Comparison of ENCODE assay signal across 11 mouse cellular contexts in genomic region chr13:16016506-16016905, GRCm38 (mm10). TPM values are rescaled to one million over a fixed set of nuclear protein-coding genes. Genes with fewer than 3 reads are reported as not detected.
DNase-seq lines count a peak whose midpoint lies in the region; ATAC-seq and TF ChIP-seq lines count a peak whose summit lies in the region.
"Had no signal": no experiment of that assay in that cellular context is flagged by ENCODE, and none has a peak within 500 bp of the region (broad histone marks: within the 10 kb centered on the region; RNA-seq: fewer than 3 reads in every experiment).

No protein-coding gene starts in this region.

- H3K36me3 ChIP-seq in hindbrain, embryonic 10.5 days: no peaks in the 10 kb centered on the region
- H3K36me3 ChIP-seq in hindbrain, embryonic 16.5 days (ENCODE audit: control insufficient read depth, insufficient read depth, low read length): no peaks in the 10 kb centered on the region
- H3K36me3 ChIP-seq: liver, embryonic 12.5 days had no signal

- peak overlapping the region; percentile 51; the same call in 1 of the 2 replicates for H3K4me3 ChIP-seq in hindbrain, embryonic 10.5 days
- H3K4me3 ChIP-seq in hindbrain, embryonic 16.5 days (ENCODE audit: low read length): no peak overlapping the region
- peak overlapping the region; percentile 68 for H3K4me3 ChIP-seq in embryonic fibroblast, embryonic 13.5 days (ENCODE audit: insufficient read depth, low read length)

- peaks cover 72% of the 10 kb centered on the region for H3K27me3 ChIP-seq in hindbrain, embryonic 10.5 days (ENCODE audit: insufficient read depth, poor library complexity, severe bottlenecking)
- peaks cover 2% of the 10 kb centered on the region; the same call in 1 of the 2 replicates for H3K27me3 ChIP-seq in hindbrain, embryonic 16.5 days (replicated peaks; ENCODE audit: control insufficient read depth, insufficient read depth, low read length)

- H3K9me3 ChIP-seq in hindbrain, embryonic 10.5 days: no peaks in the 10 kb centered on the region
- H3K9me3 ChIP-seq in hindbrain, embryonic 16.5 days (ENCODE audit: control insufficient read depth, low read length): no peaks in the 10 kb centered on the region
- H3K9me3 ChIP-seq: liver, embryonic 12.5 days had no signal

- TF ChIP-seq CTCF in embryonic fibroblast, embryonic 13.5 days (IDR thresholded peaks at IDR 0.05; ENCODE audit: borderline replicate concordance, insufficient read depth, low read length): no peak

- peak; percentile 27 for DNase-seq in embryo, embryonic 11 days
- DNase-seq in embryo, embryonic 9.5 days (ENCODE audit: extremely low spot score): no peak
- no peak for DNase-seq in hindbrain, embryonic 10.5 days (ENCODE audit: low spot score)
- DNase-seq in Muller cell, postnatal 12 days (ENCODE audit: inconsistent ontology term): peak; percentile 74
- DNase-seq: cerebellum, adult 9-10 months; kidney, postnatal 36 days had no signal

- 0% methylated on average over 2 of the region's 2 CpGs for WGBS in hindbrain, embryonic 10.5 days
- 0% methylated on average over 1 of the region's 2 CpGs for WGBS in hindbrain, embryonic 16.5 days

- peaks cover 32% of the 10 kb centered on the region for H3K4me1 ChIP-seq in hindbrain, embryonic 10.5 days (replicated peaks)
- peaks cover 15% of the 10 kb centered on the region; the same call in 1 of the 2 replicates for H3K4me1 ChIP-seq in hindbrain, embryonic 16.5 days (ENCODE audit: control insufficient read depth, insufficient read depth, low read depth, low read length)
- no peaks in the 10 kb centered on the region; the same call in 1 of the 2 replicates for H3K4me1 ChIP-seq in embryonic fibroblast, embryonic 13.5 days (ENCODE audit: control insufficient read depth, insufficient read depth, low read length)
- H3K4me1 ChIP-seq: liver, embryonic 12.5 days had no signal

- no peak overlapping the region for H3K27ac ChIP-seq in hindbrain, embryonic 10.5 days
- no peak overlapping the region for H3K27ac ChIP-seq in hindbrain, embryonic 16.5 days (ENCODE audit: low read depth, low read length)
- peak overlapping the region; percentile 82 for H3K27ac ChIP-seq in embryonic fibroblast, embryonic 13.5 days (ENCODE audit: insufficient read depth, low read length)
- H3K27ac ChIP-seq: liver, embryonic 12.5 days had no signal

- peak; percentile 62; the same call in 1 of the 2 replicates for TF ChIP-seq POLR2A in embryonic fibroblast, embryonic 13.5 days (IDR thresholded peaks at IDR 0.05; ENCODE audit: low read depth, low read length)

- H3K4me2 ChIP-seq in hindbrain, embryonic 16.5 days (ENCODE audit: low read length): no peak overlapping the region

- no peak overlapping the region for H3K9ac ChIP-seq in hindbrain, embryonic 16.5 days (ENCODE audit: low read depth, low read length)
- H3K9ac ChIP-seq: liver, embryonic 12.5 days had no signal

- no peak for ATAC-seq in hindbrain, embryonic 16.5 days
- ATAC-seq in activated CD4-positive, CD25-positive, alpha-beta regulatory T cell, adult 4 months: no peak
- no peak for ATAC-seq in inflammation-experienced regulatory T-cells, adult 6 months
- ATAC-seq: liver, embryonic 12.5 days had no signal

RNA-seq across cellular contexts. Expression of gene Inhba, which starts 4.9 kb away (rescaled TPM):
- polyA plus RNA-seq in hindbrain, embryonic 10.5 days (2016; fragmentation: Nextera tagmentation; extraction: Ambion mirVana): 0.09 and 0.14 TPM in 2 replicates
- 2.2 and 2.3 TPM in 2 replicates for polyA plus RNA-seq in hindbrain, embryonic 16.5 days (2015; fragmentation: Nextera tagmentation; extraction: Ambion mirVana)
- 105 and 296 TPM in 2 replicates for polyA plus RNA-seq in embryonic fibroblast, embryonic 13.5 days (2011; ENCODE audit: insufficient read length, low read depth, missing spikeins)
- polyA plus RNA-seq in activated CD4-positive, CD25-positive, alpha-beta regulatory T cell, adult 4 months (2017; shearing (Covaris generic)): not detected
- polyA plus RNA-seq in inflammation-experienced regulatory T-cells, adult 6 months (2017; shearing (Covaris generic)): under 1 TPM in 1 of 3 experiments, not detected in 2; 0.38 TPM

Comparison
In these comparisons a context has a peak if more than half of its experiments do, and no peak if none do; other contexts are left out.
1. DNase-seq: peak in embryo, embryonic 11 days (single experiment) and Muller cell, postnatal 12 days (single experiment); none in embryo, embryonic 9.5 days (single experiment) and hindbrain, embryonic 10.5 days (single experiment).
2. RNA of gene Inhba, which starts 4.9 kb away (polyA plus RNA-seq): 105 to 296 TPM in embryonic fibroblast, embryonic 13.5 days; 2.2 to 2.3 TPM in hindbrain, embryonic 16.5 days, 0.09 to 0.14 TPM in hindbrain, embryonic 10.5 days, not detected in activated CD4-positive, CD25-positive, alpha-beta regulatory T cell, adult 4 months and 0.38 TPM in inflammation-experienced regulatory T-cells, adult 6 months; every median in the first group is over 10 times any median in the second.